In genomic region chr6:38298246-38298635, GRCm38 (mm10) we compare ENCODE assay signal across 8 mouse cellular contexts. TPM values are rescaled to one million over a fixed set of nuclear protein-coding genes. Genes with fewer than 3 reads are reported as not detected.
A peak's percentile ranks its signal among the peaks of the same experiment; 100 is the strongest.
DNase-seq lines count a peak whose midpoint lies in the region; ATAC-seq and TF ChIP-seq lines count a peak whose summit lies in the region.

No protein-coding gene starts in this region.

- H3K4me1 ChIP-seq in kidney, embryonic 15.5 days: peaks cover 11% of the 10 kb centered on the region
- H3K4me1 ChIP-seq in MEL (ENCODE audit: control insufficient read depth in 1 of 2, insufficient read depth in 2 of 2, low read length in 2 of 2): peaks cover 0 to 8% of the 10 kb centered on the region in 2 experiments; a peak in 2 of 4 replicates
- 0 out of 2 replicates have a peak, but pooled peaks cover 4% of the 10 kb centered on the region for H3K4me1 ChIP-seq in heart, postnatal 0 days (ENCODE audit: control insufficient read depth, insufficient read depth)
- peaks cover 13% of the 10 kb centered on the region for H3K4me1 ChIP-seq in neural tube, embryonic 15.5 days

- no peaks in the 10 kb centered on the region; the same call in 1 of the 2 replicates for H3K79me2 ChIP-seq in MEL (ENCODE audit: control insufficient read depth, insufficient read depth, low read length, poor library complexity)

- H3K4me2 ChIP-seq in kidney, embryonic 15.5 days: peak overlapping the region; percentile 67
- peak overlapping the region; percentile 78 for H3K4me2 ChIP-seq in heart, postnatal 0 days (ENCODE audit: low read depth, low read length)
- H3K4me2 ChIP-seq in neural tube, embryonic 15.5 days: peak overlapping the region; percentile 73

- no peaks in the 10 kb centered on the region for H3K27me3 ChIP-seq in kidney, embryonic 15.5 days
- H3K27me3 ChIP-seq in MEL (ENCODE audit: control insufficient read depth in 1 of 2, insufficient read depth in 2 of 2, low read length in 2 of 2): no peaks in the 10 kb centered on the region
- no peaks in the 10 kb centered on the region for H3K27me3 ChIP-seq in heart, postnatal 0 days (ENCODE audit: control insufficient read depth, insufficient read depth, low read length)
- no peaks in the 10 kb centered on the region for H3K27me3 ChIP-seq in neural tube, embryonic 15.5 days (replicated peaks)

- H3K4me3 ChIP-seq in kidney, embryonic 15.5 days (replicated peaks): peak overlapping the region; percentile 86
- peak overlapping the region; percentile 67 to 93 for H3K4me3 ChIP-seq in MEL (ENCODE audit: control insufficient read depth in 1 of 2, insufficient read depth in 1 of 2, low read depth in 2 of 2, low read length in 2 of 2)
- H3K4me3 ChIP-seq in heart, postnatal 0 days (ENCODE audit: low read depth, low read length): peak overlapping the region; percentile 98
- peak overlapping the region; percentile 73 for H3K4me3 ChIP-seq in neural tube, embryonic 15.5 days (replicated peaks)

- H3K9ac ChIP-seq in kidney, embryonic 15.5 days: peak overlapping the region; percentile 93
- peak overlapping the region; percentile 92 for H3K9ac ChIP-seq in MEL (ENCODE audit: control insufficient read depth, low read depth, low read length, poor library complexity, severe bottlenecking)
- peak overlapping the region; percentile 89 for H3K9ac ChIP-seq in heart, postnatal 0 days (replicated peaks; ENCODE audit: low read depth, low read length)
- H3K9ac ChIP-seq in neural tube, embryonic 15.5 days (replicated peaks): peak overlapping the region; percentile 90

- no peak for TF ChIP-seq POLR2A in MEL (IDR thresholded peaks at IDR 0.05; ENCODE audit: control insufficient read depth in 1 of 2, insufficient read depth in 1 of 2, low read depth in 1 of 2, low read length in 2 of 2, poor library complexity in 1 of 2)

- H3K36me3 ChIP-seq in kidney, embryonic 15.5 days: peaks cover 37% of the 10 kb centered on the region
- peaks cover 0 to 10% of the 10 kb centered on the region in 2 experiments; a peak in 2 of 4 replicates for H3K36me3 ChIP-seq in MEL (ENCODE audit: control insufficient read depth in 1 of 2, insufficient read depth in 2 of 2, low read length in 2 of 2)
- H3K36me3 ChIP-seq in heart, postnatal 0 days (replicated peaks; ENCODE audit: control insufficient read depth, insufficient read depth, low read length): peaks cover 29% of the 10 kb centered on the region
- H3K36me3 ChIP-seq in neural tube, embryonic 15.5 days: peaks cover 20% of the 10 kb centered on the region

- no peak for TF ChIP-seq CTCF in MEL (IDR thresholded peaks at IDR 0.05 in 2 of 3, conservative IDR thresholded peaks at IDR 0.05 in 1 of 3; ENCODE audit: control insufficient read depth in 1 of 3, insufficient read depth in 1 of 3, low read depth in 2 of 3, low read length in 3 of 3, poor library complexity in 1 of 3, severe bottlenecking in 1 of 3)
- TF ChIP-seq CTCF in heart, postnatal 0 days (IDR thresholded peaks at IDR 0.05; ENCODE audit: low read depth): no peak

- peak; percentile 20 for ATAC-seq in kidney, embryonic 15.5 days (replicated peaks; ENCODE audit: low FRiP score)
- 0 out of 2 replicates have a peak, but pooled peaks have one; percentile 3 for ATAC-seq in heart, postnatal 0 days (ENCODE audit: insufficient read depth, low read depth)
- peak; percentile 46 for ATAC-seq in neural tube, embryonic 15.5 days (ENCODE audit: low FRiP score)

- no peak for DNase-seq in kidney, adult 9 months
- peak; percentile 62 for DNase-seq in MEL (ENCODE audit: low read depth, low spot score)
- peak; percentile 7 to 23 for DNase-seq in cerebellum, postnatal 36 days
- DNase-seq in heart, postnatal 0 days (ENCODE audit: low spot score): peak; percentile 6
- DNase-seq in liver: peak; percentile 25
- no peak for DNase-seq in right cerebral cortex, adult 18-20 months

- no peaks in the 10 kb centered on the region for H3K9me3 ChIP-seq in kidney, embryonic 15.5 days (replicated peaks)
- no peaks in the 10 kb centered on the region for H3K9me3 ChIP-seq in MEL (replicated peaks; ENCODE audit: insufficient read depth, low read length)
- H3K9me3 ChIP-seq in heart, postnatal 0 days (replicated peaks; ENCODE audit: control insufficient read depth, low read length): 0 out of 2 replicates have a peak, but pooled peaks cover 6% of the 10 kb centered on the region
- no peaks in the 10 kb centered on the region for H3K9me3 ChIP-seq in neural tube, embryonic 15.5 days (replicated peaks)

- peak overlapping the region; percentile 98 for H3K27ac ChIP-seq in kidney, embryonic 15.5 days
- no peak overlapping the region for H3K27ac ChIP-seq in MEL (ENCODE audit: control insufficient read depth, low read depth, low read length)
- H3K27ac ChIP-seq in heart, postnatal 0 days (ENCODE audit: low read depth): peak overlapping the region; percentile 93
- peak overlapping the region; percentile 95 for H3K27ac ChIP-seq in neural tube, embryonic 15.5 days (replicated peaks)

- no peak for TF ChIP-seq EP300 in MEL (IDR thresholded peaks at IDR 0.05; ENCODE audit: low read depth in 1 of 2, low read length in 2 of 2)
- TF ChIP-seq EP300 in heart, postnatal 0 days (IDR thresholded peaks at IDR 0.05; ENCODE audit: low read depth): no peak

- WGBS in kidney, embryonic 15.5 days: under 1% methylated on average over 10 of the region's 10 CpGs
- 2% methylated on average over 10 of the region's 10 CpGs for WGBS in heart, postnatal 0 days
- WGBS in neural tube, embryonic 15.5 days: 0% methylated on average over 10 of the region's 10 CpGs

- TF ChIP-seq RAD21 in MEL (IDR thresholded peaks at IDR 0.05; ENCODE audit: low read depth, low read length): no peak

TF ChIP-seq in MEL, 35 proteins besides CTCF, POLR2A, EP300 and RAD21:
- TF ChIP-seq MAFK (IDR thresholded peaks at IDR 0.05; ENCODE audit: borderline replicate concordance, low read depth, low read length) (no peak), E2F4 (IDR thresholded peaks at IDR 0.05; ENCODE audit: borderline replicate concordance, low read depth, low read length) (0 out of 2 replicates have a peak, but pooled peaks have one; percentile 2)

RNA-seq across cellular contexts. Expression of gene Zc3hav1l, which starts 0.8 kb away (rescaled TPM):
- 9.9 TPM in 2 replicates for polyA plus RNA-seq in kidney, embryonic 15.5 days (2015; fragmentation: Nextera tagmentation; extraction: Ambion mirVana)
- total RNA-seq in MEL (2012; rRNA removed): 1.8 and 2.0 TPM in 2 replicates
- 1 to 10 TPM in 1 of 2 experiments, not detected in 1; 5.8 TPM for polyA plus RNA-seq in MEL (2012; ENCODE audit: insufficient read depth in 1 of 2, insufficient read length in 2 of 2, low read depth in 1 of 2, low replicate concordance in 2 of 2, missing spikeins in 1 of 2)
- total RNA-seq in heart, postnatal 0 days (2014; rRNA removed; ENCODE audit: low replicate concordance): 4.7 and 7.3 TPM in 2 replicates
- 2.2 TPM in 2 replicates for polyA plus RNA-seq in heart, postnatal 0 days (2015; fragmentation: Nextera tagmentation; extraction: Ambion mirVana)
- 6.1 and 7.1 TPM in 2 replicates for polyA plus RNA-seq in neural tube, embryonic 15.5 days (2015; fragmentation: Nextera tagmentation; extraction: Ambion mirVana)

RNA-seq across cellular contexts. Expression of gene D630045J12Rik, which starts 44.4 kb away (rescaled TPM):
- 6.7 and 7.8 TPM in 2 replicates for polyA plus RNA-seq in kidney, embryonic 15.5 days (2015; fragmentation: Nextera tagmentation; extraction: Ambion mirVana)
- 2.2 and 2.5 TPM in 2 replicates for total RNA-seq in MEL (2012; rRNA removed)
- 1 to 10 TPM in 1 of 2 experiments, not detected in 1; 6.2 TPM for polyA plus RNA-seq in MEL (2012; ENCODE audit: insufficient read depth in 1 of 2, insufficient read length in 2 of 2, low read depth in 1 of 2, low replicate concordance in 2 of 2, missing spikeins in 1 of 2)
- total RNA-seq in heart, postnatal 0 days (2014; rRNA removed; ENCODE audit: low replicate concordance): 1.0 and 2.8 TPM in 2 replicates
- 0.29 and 0.38 TPM in 2 replicates for polyA plus RNA-seq in heart, postnatal 0 days (2015; fragmentation: Nextera tagmentation; extraction: Ambion mirVana)
- 11.3 and 12.6 TPM in 2 replicates for polyA plus RNA-seq in neural tube, embryonic 15.5 days (2015; fragmentation: Nextera tagmentation; extraction: Ambion mirVana)

RNA-seq across cellular contexts. Expression of gene Zc3hav1, which starts 56.2 kb away (rescaled TPM):
- polyA plus RNA-seq in kidney, embryonic 15.5 days (2015; fragmentation: Nextera tagmentation; extraction: Ambion mirVana): 4.6 and 5.1 TPM in 2 replicates
- total RNA-seq in MEL (2012; rRNA removed): 66.6 and 88.1 TPM in 2 replicates
- 10 to 100 TPM; 68.3 to 71.0 TPM for polyA plus RNA-seq in MEL (2012; ENCODE audit: insufficient read depth in 1 of 2, insufficient read length in 2 of 2, low read depth in 1 of 2, low replicate concordance in 2 of 2, missing spikeins in 1 of 2)
- total RNA-seq in heart, postnatal 0 days (2014; rRNA removed; ENCODE audit: low replicate concordance): 19.2 and 28.9 TPM in 2 replicates
- polyA plus RNA-seq in heart, postnatal 0 days (2015; fragmentation: Nextera tagmentation; extraction: Ambion mirVana): 8.2 and 9.1 TPM in 2 replicates
- polyA plus RNA-seq in neural tube, embryonic 15.5 days (2015; fragmentation: Nextera tagmentation; extraction: Ambion mirVana): 1.4 and 5.8 TPM in 2 replicates

Comparison
In these comparisons a context has a peak if more than half of its experiments do, and no peak if none do; other contexts are left out.
1. DNase-seq: peak in MEL (single experiment), cerebellum, postnatal 36 days (2 of 2), heart, postnatal 0 days (single experiment) and liver (single experiment); none in kidney, adult 9 months (single experiment) and right cerebral cortex, adult 18-20 months (single experiment).
2. Peak in every context shown above with its lines, with median percentiles within 50 percentile points of each other: ATAC-seq, H3K4me2 ChIP-seq, H3K4me3 ChIP-seq and H3K9ac ChIP-seq.